Mouse (Mus musculus): ENCODE data around the gene Ltf.

DNA sequence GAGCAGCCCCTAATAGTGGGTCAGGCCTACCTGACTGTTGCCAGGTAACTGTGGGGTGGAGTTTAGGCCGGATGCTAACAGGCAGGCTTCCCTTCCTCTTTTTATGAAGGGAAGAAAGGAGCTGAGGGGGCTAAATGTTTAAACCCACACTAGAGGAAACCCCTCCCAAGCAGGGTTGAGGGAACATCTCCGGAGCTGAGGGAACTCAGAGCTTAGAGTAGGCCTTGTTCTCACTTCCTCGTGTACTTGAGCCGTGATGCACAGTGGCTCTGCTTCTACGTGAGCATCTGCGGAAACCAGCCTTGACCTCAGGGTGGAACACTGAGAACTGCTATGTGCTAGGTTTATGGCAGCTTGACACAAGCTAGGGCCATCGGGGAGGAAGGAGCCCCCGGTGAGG, 61.7 kb downstream of the Ltf start:
- TF ChIP-seq CTCF (IDR thresholded peaks at IDR 0.05; ENCODE audit: borderline replicate concordance, extremely low read depth, insufficient read depth, insufficient read length) (no peak), POLR2A (IDR thresholded peaks at IDR 0.05; ENCODE audit: borderline replicate concordance, extremely low read depth, insufficient read depth, insufficient read length, poor library complexity, severe bottlenecking) (no peak)

Data from brain, embryonic 14.5 days (tissue).